Mouse (Mus musculus): ENCODE measurements around the gene Tmbim7. TPM values are rescaled to one million over a fixed set of nuclear protein-coding genes. Genes with fewer than 3 reads are reported as not detected.

The Tmbim7 gene
- polyA plus RNA-seq, 1 experiment: not detected

DNA sequence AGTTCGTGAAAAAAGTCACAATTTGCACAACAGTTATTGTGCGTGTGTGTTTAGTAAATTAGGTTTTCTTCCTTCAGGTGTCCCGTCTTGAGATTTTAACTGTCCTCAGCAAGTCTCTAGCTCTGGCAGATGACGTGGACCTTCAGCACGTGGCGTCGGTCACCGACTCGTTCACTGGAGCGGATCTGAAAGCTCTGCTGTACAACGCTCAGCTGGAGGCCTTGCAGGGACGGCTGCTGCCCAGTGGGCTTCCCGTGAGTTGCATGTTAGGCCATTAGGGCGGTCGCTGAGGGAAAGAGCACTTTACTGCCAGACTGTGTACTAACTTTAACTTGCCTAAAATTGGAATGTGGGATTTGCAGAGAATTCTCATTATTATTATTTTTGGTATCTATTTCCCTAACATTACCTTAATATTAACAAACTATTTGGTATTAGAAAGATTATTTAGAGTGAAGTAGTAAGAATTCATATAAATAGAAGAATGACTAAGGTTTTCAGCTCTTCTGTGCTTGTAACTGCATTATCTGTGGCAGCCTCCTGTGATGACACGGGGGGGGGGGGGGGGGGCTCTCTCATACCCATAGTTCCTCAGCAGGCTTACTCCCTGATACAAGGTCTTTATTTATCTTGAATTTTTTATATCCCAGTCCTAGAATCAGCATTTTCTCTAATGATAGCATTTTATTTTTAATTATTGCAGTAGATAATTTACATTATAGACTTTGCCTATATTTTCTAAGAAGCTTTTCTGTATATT lies 19.3 kb upstream of the Tmbim7 start:
- H3K4me1 ChIP-seq (ENCODE audit: control insufficient read depth, insufficient read depth, low read length): no peaks in the 10 kb centered on the region
- no peak overlapping the region for H3K4me3 ChIP-seq (ENCODE audit: low read depth, low read length)
- H3K36me3 ChIP-seq (ENCODE audit: control insufficient read depth, insufficient read depth, low read length, poor library complexity, severe bottlenecking): peaks cover 4% of the 10 kb centered on the region; the same call in 1 of the 2 replicates
- H3K27ac ChIP-seq (ENCODE audit: insufficient read depth, low read length): no peak overlapping the region
- H3K9ac ChIP-seq (ENCODE audit: low read depth, poor library complexity, severe bottlenecking): no peak overlapping the region
- TF ChIP-seq EP300 (IDR thresholded peaks at IDR 0.05; ENCODE audit: insufficient read depth, low read depth, low read length): no peak
- H3K27me3 ChIP-seq (ENCODE audit: control insufficient read depth, insufficient read depth, low read length, poor library complexity, severe bottlenecking): no peaks in the 10 kb centered on the region
- H3K9me3 ChIP-seq (replicated peaks; ENCODE audit: control insufficient read depth, insufficient read depth, low read length, poor library complexity, severe bottlenecking): no peaks in the 10 kb centered on the region

DNA sequence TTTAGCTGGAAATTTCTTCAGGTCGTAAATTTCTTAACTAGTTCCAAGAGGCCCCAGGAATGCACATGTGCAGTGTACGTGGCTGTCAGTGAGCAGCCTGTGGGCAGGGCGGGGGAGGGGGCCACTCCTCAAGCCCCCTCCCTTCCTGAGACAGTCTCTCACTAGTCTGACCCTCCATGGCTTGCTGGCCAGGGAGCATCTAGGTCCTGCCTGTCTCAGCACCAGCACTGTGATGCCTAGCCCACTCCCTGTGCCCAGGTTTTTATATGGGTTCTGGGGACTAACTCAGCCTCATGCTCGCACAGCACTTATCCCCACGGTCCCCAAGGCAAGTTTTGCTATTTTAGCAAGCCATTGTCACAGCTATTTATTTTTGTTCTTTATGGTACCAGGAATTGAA lies 18.7 kb upstream of the Tmbim7 start:
- Histone ChIP-seq H3K4me1 (ENCODE audit: control insufficient read depth, insufficient read depth, low read length) (no peaks in the 10 kb centered on the region), H3K9me3 (replicated peaks; ENCODE audit: control insufficient read depth, insufficient read depth, low read length, poor library complexity, severe bottlenecking) (no peaks in the 10 kb centered on the region), H3K4me3 (ENCODE audit: low read depth, low read length) (no peak overlapping the region), H3K36me3 (ENCODE audit: control insufficient read depth, insufficient read depth, low read length, poor library complexity, severe bottlenecking) (peaks cover 4% of the 10 kb centered on the region; the same call in 1 of the 2 replicates), H3K27ac (ENCODE audit: insufficient read depth, low read length) (no peak overlapping the region), H3K9ac (ENCODE audit: low read depth, poor library complexity, severe bottlenecking) (no peak overlapping the region), H3K27me3 (ENCODE audit: control insufficient read depth, insufficient read depth, low read length, poor library complexity, severe bottlenecking) (no peaks in the 10 kb centered on the region)
- TF ChIP-seq EP300 (IDR thresholded peaks at IDR 0.05; ENCODE audit: insufficient read depth, low read depth, low read length) (no peak), POLR2A (IDR thresholded peaks at IDR 0.05; ENCODE audit: insufficient read depth, low read length) (no peak), CTCF (IDR thresholded peaks at IDR 0.05; ENCODE audit: low read depth, low read length) (no peak)

DNA sequence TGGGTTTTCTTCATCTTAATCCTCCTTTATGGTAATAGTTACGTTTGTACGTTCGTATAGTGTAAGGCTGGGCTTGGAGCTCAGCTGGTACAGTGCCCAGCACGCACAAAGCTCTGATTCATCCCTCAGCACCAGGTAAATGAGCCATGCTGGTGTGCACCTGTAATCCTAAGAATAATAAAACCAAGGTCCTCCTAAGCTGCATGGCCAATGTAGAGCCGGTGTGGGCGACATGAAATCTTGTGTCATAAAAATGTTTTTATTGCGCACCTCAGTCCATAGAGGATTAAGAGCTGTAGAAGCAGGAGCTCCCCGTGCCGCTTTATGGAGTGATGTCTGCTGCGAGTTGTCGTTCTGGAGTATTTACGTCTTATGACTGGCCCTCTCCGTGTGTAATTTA lies 17.7 kb upstream of the Tmbim7 start:
- Histone ChIP-seq H3K9ac (ENCODE audit: low read depth, poor library complexity, severe bottlenecking) (no peak overlapping the region), H3K9me3 (replicated peaks; ENCODE audit: control insufficient read depth, insufficient read depth, low read length, poor library complexity, severe bottlenecking) (no peaks in the 10 kb centered on the region), H3K36me3 (ENCODE audit: control insufficient read depth, insufficient read depth, low read length, poor library complexity, severe bottlenecking) (peaks cover 4% of the 10 kb centered on the region; the same call in 1 of the 2 replicates)

GRCm38 (mm10) chr5:3633951-3634350 lies 17.0 kb upstream of the Tmbim7 start:
- Histone ChIP-seq H3K27ac (ENCODE audit: insufficient read depth, low read length) (no peak overlapping the region), H3K36me3 (ENCODE audit: control insufficient read depth, insufficient read depth, low read length, poor library complexity, severe bottlenecking) (peaks cover 4% of the 10 kb centered on the region; the same call in 1 of the 2 replicates), H3K4me1 (ENCODE audit: control insufficient read depth, insufficient read depth, low read length) (no peaks in the 10 kb centered on the region), H3K27me3 (ENCODE audit: control insufficient read depth, insufficient read depth, low read length, poor library complexity, severe bottlenecking) (no peaks in the 10 kb centered on the region), H3K4me3 (ENCODE audit: low read depth, low read length) (no peak overlapping the region), H3K9me3 (replicated peaks; ENCODE audit: control insufficient read depth, insufficient read depth, low read length, poor library complexity, severe bottlenecking) (no peaks in the 10 kb centered on the region), H3K9ac (ENCODE audit: low read depth, poor library complexity, severe bottlenecking) (no peak overlapping the region)
- TF ChIP-seq EP300 (IDR thresholded peaks at IDR 0.05; ENCODE audit: insufficient read depth, low read depth, low read length): no peak
- TF ChIP-seq CTCF (IDR thresholded peaks at IDR 0.05; ENCODE audit: low read depth, low read length): peak; percentile 44

More for the DNA sequence above, 17.7 kb upstream of the Tmbim7 start:
- no peak for TF ChIP-seq EP300 (IDR thresholded peaks at IDR 0.05; ENCODE audit: insufficient read depth, low read depth, low read length)
- TF ChIP-seq CTCF (IDR thresholded peaks at IDR 0.05; ENCODE audit: low read depth, low read length): no peak
- no peak for TF ChIP-seq POLR2A (IDR thresholded peaks at IDR 0.05; ENCODE audit: insufficient read depth, low read length)
- H3K4me3 ChIP-seq (ENCODE audit: low read depth, low read length): no peak overlapping the region
- no peaks in the 10 kb centered on the region for H3K4me1 ChIP-seq (ENCODE audit: control insufficient read depth, insufficient read depth, low read length)
- no peaks in the 10 kb centered on the region for H3K27me3 ChIP-seq (ENCODE audit: control insufficient read depth, insufficient read depth, low read length, poor library complexity, severe bottlenecking)
- H3K27ac ChIP-seq (ENCODE audit: insufficient read depth, low read length): no peak overlapping the region

GRCm38 (mm10) chr5:3635286-3635685 lies 15.7 kb upstream of the Tmbim7 start:
- no peak for TF ChIP-seq EP300 (IDR thresholded peaks at IDR 0.05; ENCODE audit: insufficient read depth, low read depth, low read length)
- no peak for TF ChIP-seq CTCF (IDR thresholded peaks at IDR 0.05; ENCODE audit: low read depth, low read length)
- peaks cover 4% of the 10 kb centered on the region; the same call in 1 of the 2 replicates for H3K36me3 ChIP-seq (ENCODE audit: control insufficient read depth, insufficient read depth, low read length, poor library complexity, severe bottlenecking)

DNA sequence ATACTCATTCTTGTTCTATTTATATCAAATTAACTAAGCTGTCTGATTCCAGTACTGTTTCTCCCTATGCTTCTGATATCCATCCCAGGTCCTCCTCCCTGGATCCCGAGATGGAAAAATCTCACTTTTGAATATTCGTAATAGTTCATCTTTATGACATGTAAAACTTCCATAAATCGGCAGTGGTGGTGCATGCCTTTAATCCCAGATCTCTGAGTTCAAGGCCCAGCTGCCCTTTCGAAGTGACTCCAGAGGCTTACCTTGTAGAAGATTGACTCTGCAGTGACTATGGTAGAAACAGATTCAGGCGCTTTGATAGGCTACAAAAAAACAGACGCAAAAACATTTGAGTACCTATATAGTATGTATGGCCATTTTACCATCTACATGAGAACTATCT lies 6.4 kb upstream of the Tmbim7 start:
- no peak overlapping the region for H3K9ac ChIP-seq (ENCODE audit: low read depth, poor library complexity, severe bottlenecking)
- no peaks in the 10 kb centered on the region for H3K9me3 ChIP-seq (replicated peaks; ENCODE audit: control insufficient read depth, insufficient read depth, low read length, poor library complexity, severe bottlenecking)
- TF ChIP-seq EP300 (IDR thresholded peaks at IDR 0.05; ENCODE audit: insufficient read depth, low read depth, low read length) (no peak), CTCF (IDR thresholded peaks at IDR 0.05; ENCODE audit: low read depth, low read length) (no peak), POLR2A (IDR thresholded peaks at IDR 0.05; ENCODE audit: insufficient read depth, low read length) (no peak)
- no peaks in the 10 kb centered on the region for H3K27me3 ChIP-seq (ENCODE audit: control insufficient read depth, insufficient read depth, low read length, poor library complexity, severe bottlenecking)
- H3K36me3 ChIP-seq (ENCODE audit: control insufficient read depth, insufficient read depth, low read length, poor library complexity, severe bottlenecking): peaks cover 29% of the 10 kb centered on the region
- H3K4me3 ChIP-seq (ENCODE audit: low read depth, low read length): no peak overlapping the region
- H3K27ac ChIP-seq (ENCODE audit: insufficient read depth, low read length): no peak overlapping the region
- no peaks in the 10 kb centered on the region for H3K4me1 ChIP-seq (ENCODE audit: control insufficient read depth, insufficient read depth, low read length)

More at GRCm38 (mm10) chr5:3635286-3635685, 15.7 kb upstream of the Tmbim7 start:
- Histone ChIP-seq H3K27ac (ENCODE audit: insufficient read depth, low read length) (no peak overlapping the region), H3K9me3 (replicated peaks; ENCODE audit: control insufficient read depth, insufficient read depth, low read length, poor library complexity, severe bottlenecking) (no peaks in the 10 kb centered on the region), H3K4me1 (ENCODE audit: control insufficient read depth, insufficient read depth, low read length) (no peaks in the 10 kb centered on the region), H3K4me3 (ENCODE audit: low read depth, low read length) (no peak overlapping the region), H3K27me3 (ENCODE audit: control insufficient read depth, insufficient read depth, low read length, poor library complexity, severe bottlenecking) (no peaks in the 10 kb centered on the region), H3K9ac (ENCODE audit: low read depth, poor library complexity, severe bottlenecking) (no peak overlapping the region)
